Mouse (Mus musculus) testis, adult 10 weeks (tissue): Measurements from ENCODE around the gene Atp2c1. TPM values are rescaled to one million over a fixed set of nuclear protein-coding genes. Genes with fewer than 3 reads are reported as not detected.

ENCODE experiments used
- polyA plus RNA-seq: library from polyadenylated mRNA; stranded (reverse); fragments of 350-450 nt; fragmentation: Illumina TruSeq; extraction: RNeasy Lipid Tissue Mini Kit (QIAGEN cat#74804); gene quantifications from one replicate; pipeline ENCODE4 v1.2.3, GENCODE M21; 2014; ENCODE audit warnings: low read depth, low replicate concordance

Atp2c1 gene
- 63.0 TPM for polyA plus RNA-seq

DNA sequence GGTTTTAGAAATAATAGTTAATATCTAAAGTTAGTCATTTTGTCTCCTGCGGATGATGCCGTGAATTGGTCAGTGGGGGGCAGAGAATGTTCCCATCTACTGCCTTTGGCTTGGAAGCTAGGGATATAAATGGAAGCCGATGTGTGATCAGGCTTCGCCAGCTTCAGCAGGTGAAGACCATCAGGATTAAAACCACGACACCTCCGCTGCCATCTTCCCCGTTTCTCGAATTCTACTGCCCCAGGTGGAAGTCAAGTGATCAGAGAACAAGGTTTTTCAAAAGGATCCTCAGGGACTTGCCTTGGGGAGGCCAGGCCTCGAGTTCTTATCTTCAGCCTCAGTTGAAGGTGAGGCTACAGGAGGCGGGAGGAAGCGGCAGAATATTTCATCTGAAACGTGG lies at the start of gene Atp2c1:
Gene Atp2c1, minus strand, starts transcription at position 101 of the 400 bp plus-strand sequence.

DNA sequence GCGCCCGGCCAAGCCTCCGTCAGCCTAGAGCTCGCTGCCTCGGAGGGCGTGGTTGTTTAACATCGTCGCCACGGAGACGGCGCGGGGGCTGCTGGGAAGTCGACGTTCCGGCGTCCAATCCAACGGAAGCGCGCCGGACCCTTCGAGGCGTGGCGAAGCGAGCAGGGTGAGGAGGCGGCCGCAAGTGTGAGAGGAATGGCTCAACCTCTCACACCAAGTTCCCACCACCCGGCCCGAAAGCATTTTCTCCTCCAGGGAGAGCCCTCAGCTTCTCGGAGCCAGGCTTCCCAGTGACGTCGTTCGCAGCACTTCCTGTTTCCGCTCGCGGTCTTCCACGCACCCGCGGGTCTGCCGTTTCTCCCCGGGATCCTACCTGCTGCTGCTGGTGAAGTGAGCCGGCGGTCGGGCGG lies 131.9 kb downstream of the Atp2c1 start, which contains the start of the genes Aste1 and Nek11:
Gene Aste1, plus strand, starts transcription at position 175 of the 410 bp plus-strand sequence.
Gene Nek11, minus strand, starts transcription at position 307 of the 410 bp plus-strand sequence.

Other genes starting within 250 kb of the Atp2c1 start
- 151 TPM for gene Aste1, start 131.9 kb downstream of the Atp2c1 start, polyA plus RNA-seq
- gene Nek11, start 131.8 kb downstream of the Atp2c1 start, polyA plus RNA-seq, result 22.5 TPM
- 10.8 TPM for gene Pik3r4, start 115.7 kb upstream of the Atp2c1 start, polyA plus RNA-seq